In the genomic region with DNA sequence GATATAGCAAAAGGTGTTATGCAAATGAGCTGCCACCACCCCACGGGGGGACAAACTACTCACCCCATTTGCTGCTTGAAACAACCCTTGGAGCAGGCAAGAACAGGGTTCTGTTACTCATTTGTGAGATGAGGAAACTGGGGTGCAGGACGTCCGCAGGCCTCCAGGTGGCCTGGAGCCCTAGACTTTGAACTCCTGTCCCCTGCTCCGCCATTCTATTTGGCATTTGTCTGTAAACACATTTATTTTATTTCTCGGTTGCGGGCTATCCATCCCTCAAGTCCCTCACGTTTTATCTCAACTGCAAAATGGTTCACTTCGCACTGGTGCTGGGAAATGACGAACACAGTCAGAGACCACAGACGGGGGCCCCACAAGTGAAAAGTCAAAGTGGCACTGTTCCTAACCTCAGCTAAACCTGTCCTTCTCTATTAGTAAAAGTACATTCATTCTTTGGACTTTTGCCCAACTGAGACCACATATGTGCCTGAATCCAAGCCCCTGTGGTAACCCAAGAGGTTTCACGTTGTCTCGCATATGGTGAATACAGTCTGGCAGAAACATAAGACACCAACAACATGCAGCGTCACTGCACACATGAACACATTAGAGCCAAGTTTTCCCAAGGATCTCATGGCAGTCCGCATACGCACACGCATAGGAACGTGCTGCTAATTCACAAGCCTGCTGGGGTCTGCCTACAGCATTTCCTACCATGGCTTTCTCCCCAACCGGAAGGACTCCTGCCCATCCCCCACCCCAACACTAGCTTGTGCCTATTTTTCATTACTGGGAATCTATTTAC, we compare ENCODE assay signal across 14 mouse cellular contexts.
DNase-seq lines count a peak whose midpoint lies in the region; ATAC-seq and TF ChIP-seq lines count a peak whose summit lies in the region.
"Had no signal": no experiment of that assay in that cellular context is flagged by ENCODE, and none has a peak within 500 bp of the region (broad histone marks: within the 10 kb centered on the region; RNA-seq: fewer than 3 reads in every experiment).

No protein-coding gene starts in this region.

- no peaks in the 10 kb centered on the region for H3K36me3 ChIP-seq in hindbrain, postnatal 0 days (ENCODE audit: insufficient read depth, low read length)
- no peaks in the 10 kb centered on the region for H3K36me3 ChIP-seq in hindbrain, embryonic 14.5 days (replicated peaks; ENCODE audit: control insufficient read depth, insufficient read depth)
- no peaks in the 10 kb centered on the region for H3K36me3 ChIP-seq in thymus, adult 2 months (ENCODE audit: control insufficient read depth, insufficient read depth, low read length)
- H3K36me3 ChIP-seq: heart, embryonic 15.5 days; limb, embryonic 15.5 days; lung, embryonic 15.5 days had no signal

- no peak overlapping the region for H3K27ac ChIP-seq in hindbrain, postnatal 0 days
- no peak overlapping the region for H3K27ac ChIP-seq in hindbrain, embryonic 14.5 days
- H3K27ac ChIP-seq in thymus, adult 2 months (ENCODE audit: control insufficient read depth, insufficient read depth, low read length) = no peak overlapping the region
- H3K27ac ChIP-seq: heart, embryonic 15.5 days; limb, embryonic 15.5 days; lung, embryonic 15.5 days had no signal

- DNase-seq in hindbrain, postnatal 0 days (ENCODE audit: low spot score) = peak; percentile 48
- DNase-seq in hindbrain, embryonic 14.5 days (ENCODE audit: low spot score) = no peak
- peak; percentile 53 for DNase-seq in thymus, adult 2 months
- DNase-seq in thymus, postnatal 0 days (ENCODE audit: low spot score) = no peak
- DNase-seq in induced T-regulatory cell, adult 2 months (ENCODE audit: low read depth) = peak; percentile 28
- no peak for DNase-seq in lung, adult 18-20 months
- DNase-seq in heart, postnatal 36 days = no peak
- DNase-seq: adrenal gland, adult 8-10 months; cerebellum, postnatal 36 days; right cerebral cortex, postnatal 25 days had no signal

- H3K9me3 ChIP-seq in hindbrain, postnatal 0 days (ENCODE audit: low read length) = no peaks in the 10 kb centered on the region
- no peaks in the 10 kb centered on the region for H3K9me3 ChIP-seq in hindbrain, embryonic 14.5 days (ENCODE audit: control insufficient read depth, low read length)
- H3K9me3 ChIP-seq: heart, embryonic 15.5 days; limb, embryonic 15.5 days; lung, embryonic 15.5 days; megakaryocyte, embryonic 14.5 days had no signal

- 75% methylated on average over 18 of the region's 18 CpGs for WGBS in hindbrain, postnatal 0 days
- 93% methylated on average over 18 of the region's 18 CpGs for whole genome bisulfite sequencing in hindbrain, embryonic 14.5 days
- 61% methylated on average over 18 of the region's 18 CpGs for WGBS in thymus, adult 2 months

- no peaks in the 10 kb centered on the region for H3K4me1 ChIP-seq in hindbrain, postnatal 0 days (ENCODE audit: insufficient read depth, low read length)
- no peaks in the 10 kb centered on the region for H3K4me1 ChIP-seq in hindbrain, embryonic 14.5 days (replicated peaks; ENCODE audit: control insufficient read depth, insufficient read depth, low read length)
- 0 out of 2 replicates have a peak, but pooled peaks cover 3% of the 10 kb centered on the region for H3K4me1 ChIP-seq in thymus, adult 2 months (replicated peaks; ENCODE audit: control insufficient read depth, insufficient read depth, low read length)
- H3K4me1 ChIP-seq: heart, embryonic 15.5 days; limb, embryonic 15.5 days; lung, embryonic 15.5 days had no signal

- 0 out of 2 replicates have a peak, but pooled peaks have one; percentile 27 for ATAC-seq in hindbrain, postnatal 0 days
- ATAC-seq in hindbrain, embryonic 14.5 days (ENCODE audit: low FRiP score) = no peak

- no peak for TF ChIP-seq CTCF in hindbrain, postnatal 0 days (IDR thresholded peaks at IDR 0.05; ENCODE audit: low read depth)
- no peak for TF ChIP-seq CTCF in thymus, adult 2 months (IDR thresholded peaks at IDR 0.05; ENCODE audit: borderline replicate concordance, control insufficient read depth, extremely low read depth, insufficient read depth, low read length, poor library complexity)

- H3K4me3 ChIP-seq in hindbrain, postnatal 0 days (ENCODE audit: low read length) = no peak overlapping the region
- no peak overlapping the region for H3K4me3 ChIP-seq in hindbrain, embryonic 14.5 days (replicated peaks; ENCODE audit: low read length)
- no peak overlapping the region for H3K4me3 ChIP-seq in thymus, adult 2 months (ENCODE audit: control insufficient read depth, insufficient read depth, low read length)
- H3K4me3 ChIP-seq: heart, embryonic 15.5 days; limb, embryonic 15.5 days; lung, embryonic 15.5 days; megakaryocyte, embryonic 14.5 days had no signal

- no peak overlapping the region for H3K4me2 ChIP-seq in hindbrain, postnatal 0 days (ENCODE audit: low read depth, low read length)
- no peak overlapping the region for H3K4me2 ChIP-seq in hindbrain, embryonic 14.5 days (replicated peaks)
- H3K4me2 ChIP-seq: heart, embryonic 15.5 days; limb, embryonic 15.5 days; lung, embryonic 15.5 days had no signal

- no peak for TF ChIP-seq POLR2A in thymus, adult 2 months (IDR thresholded peaks at IDR 0.05; ENCODE audit: control insufficient read depth, extremely low read depth, insufficient read depth, low read length, poor library complexity)

- H3K9ac ChIP-seq in hindbrain, postnatal 0 days (replicated peaks; ENCODE audit: low read length) = no peak overlapping the region
- no peak overlapping the region for H3K9ac ChIP-seq in hindbrain, embryonic 14.5 days
- H3K9ac ChIP-seq: heart, embryonic 15.5 days; limb, embryonic 15.5 days; lung, embryonic 15.5 days had no signal

- intact Hi-C loops in heart, postnatal 36 days (cut with DNase I) = loop anchor here (2.0 to 10.0 kb wide), 2 partner anchors 127 to 263 kb away; no protein-coding TSS in a partner anchor

- H3K27me3 ChIP-seq in hindbrain, postnatal 0 days (ENCODE audit: insufficient read depth, low read length) = no peaks in the 10 kb centered on the region
- H3K27me3 ChIP-seq in hindbrain, embryonic 14.5 days (ENCODE audit: control insufficient read depth, insufficient read depth, low read length) = no peaks in the 10 kb centered on the region
- H3K27me3 ChIP-seq in thymus, adult 2 months (ENCODE audit: control insufficient read depth, insufficient read depth, low read length) = no peaks in the 10 kb centered on the region
- H3K27me3 ChIP-seq: heart, embryonic 15.5 days; limb, embryonic 15.5 days; lung, embryonic 15.5 days had no signal

Comparison
In these comparisons a context has a peak if more than half of its experiments do, and no peak if none do; other contexts are left out.
1. DNase-seq: peak in hindbrain, postnatal 0 days (single experiment), thymus, adult 2 months (single experiment) and induced T-regulatory cell, adult 2 months (single experiment); none in hindbrain, embryonic 14.5 days (single experiment), thymus, postnatal 0 days (single experiment), lung, adult 18-20 months (0 of 2) and heart, postnatal 36 days (0 of 2).